Mouse (Mus musculus) liver, adult 2 months (tissue): ENCODE measurements around the gene Gm49416.

Experiments
- CTCF ChIP-seq: fragments of 200-500 bp; IDR thresholded peaks from 2 replicates; pipeline ENCODE4 v1.5.1; 2011; ENCODE audit warnings: low read depth, low read length, control low read depth
- POLR2A ChIP-seq: fragments of 200-500 bp; IDR thresholded peaks from 2 replicates; pipeline ENCODE4 v1.6.1; 2011; ENCODE audit warnings: low read length, control low read depth; ENCODE audit not compliant: insufficient read depth; ENCODE audit errors: extremely low read depth

DNA sequence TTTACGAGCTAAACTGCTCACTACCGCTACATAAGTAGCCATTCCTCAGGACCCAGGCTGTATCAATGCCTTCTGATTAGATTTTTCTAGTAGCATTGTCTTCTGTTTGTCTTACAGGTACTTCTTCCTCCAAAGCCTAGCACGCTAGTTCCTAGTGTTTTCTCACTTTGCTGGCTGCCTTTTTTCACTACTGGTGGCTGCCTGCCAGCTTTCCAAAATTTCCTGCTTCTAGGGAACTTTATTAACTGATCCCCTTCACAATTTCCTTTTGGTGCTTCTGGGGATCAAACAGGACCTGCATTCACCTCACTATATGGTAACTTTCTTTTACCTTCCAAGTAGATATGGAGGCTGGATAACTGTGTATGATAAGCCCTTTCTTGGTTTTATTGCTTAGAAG is 10.4 kb downstream of the Gm49416 start:
- no peak for TF ChIP-seq POLR2A
- TF ChIP-seq CTCF = no peak
